Mouse (Mus musculus) urinary bladder, postnatal 25 days (tissue): ENCODE measurements at regions not wholly inside any gene's neighbourhood (a gene's known extent, or its start where the extent isn't known, plus 50 kb on each side); places are given as distances from the start of the nearest gene placed in this dataset.

ENCODE experiments used
- DNase-seq: peaks from one replicate; pipeline ENCODE4 v3.0.0; 2022; ENCODE audit warnings: low spot score

DNA sequence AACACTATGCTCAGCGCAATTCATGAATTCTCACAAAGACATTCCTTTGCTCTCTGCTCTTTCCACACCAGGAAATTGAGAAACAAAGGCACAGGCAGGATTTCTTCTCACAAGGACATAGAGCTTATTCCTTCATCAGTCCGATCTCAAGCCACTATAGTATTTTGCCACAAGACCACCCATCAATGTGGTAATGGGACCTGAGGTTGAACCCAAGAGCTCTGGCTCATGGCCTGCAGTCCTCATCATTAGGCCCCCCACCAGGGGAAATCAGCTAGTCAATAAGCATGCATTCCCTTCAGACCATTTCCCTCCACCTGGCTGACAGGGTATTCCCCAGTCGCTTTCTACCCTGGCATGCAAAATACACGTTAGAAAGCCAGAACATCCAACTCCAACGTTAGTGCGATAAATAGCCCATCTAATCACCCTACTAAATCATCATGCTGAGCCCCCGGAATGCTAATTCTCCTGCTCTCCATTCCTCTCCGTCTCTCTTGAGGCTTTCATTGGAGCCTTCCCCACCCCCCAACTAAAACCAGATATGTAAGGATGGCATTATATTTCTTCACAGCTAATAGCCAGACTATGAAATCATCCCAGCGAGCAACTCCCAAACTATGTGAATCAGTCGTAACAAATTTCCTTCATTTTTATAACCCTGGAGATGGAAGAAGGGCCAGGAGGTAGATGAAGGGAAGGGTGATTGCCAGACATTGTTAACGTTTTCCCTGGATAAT lies 586.2 kb downstream of the Ets1 start:
- DNase-seq: no peak

DNA sequence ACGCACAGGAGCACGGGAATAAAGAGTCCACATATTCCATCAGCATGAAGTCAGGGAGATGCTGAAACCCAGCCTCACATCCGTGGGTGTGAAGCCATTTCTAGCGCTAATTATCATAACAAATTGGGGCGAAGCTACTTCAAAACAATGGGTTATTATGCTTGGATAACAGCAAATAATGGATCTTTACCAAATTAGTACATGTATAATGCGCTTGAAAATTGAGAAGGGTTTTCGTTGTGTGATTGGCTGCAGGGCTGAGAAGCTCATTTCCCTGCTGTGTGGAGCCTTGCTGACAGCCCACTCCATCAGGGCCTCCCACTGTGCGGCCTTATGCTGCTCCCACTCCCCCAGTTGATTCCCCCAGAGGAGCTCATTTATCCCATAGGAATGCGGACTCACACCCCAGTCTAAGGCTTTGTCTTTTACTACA lies 597.7 kb downstream of the Ets1 start:
- DNase-seq: no peak

DNA sequence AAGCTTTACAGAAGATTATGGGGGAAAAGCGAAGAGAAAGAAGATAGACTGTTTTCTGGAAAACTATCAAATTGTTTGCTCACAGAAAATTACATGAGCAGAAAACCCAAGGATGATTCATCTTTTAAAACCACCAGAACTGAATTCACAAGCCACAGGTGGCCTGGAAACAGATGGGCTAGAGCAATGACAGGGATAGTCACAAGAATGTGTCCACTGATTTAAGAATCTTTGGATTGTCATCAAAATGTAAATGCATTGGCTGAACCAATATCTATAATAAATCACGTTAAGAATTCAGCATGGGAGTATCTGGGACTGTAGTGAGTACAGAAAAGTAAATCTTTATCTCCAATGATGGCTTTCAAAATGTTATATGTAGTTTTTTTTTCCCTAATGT lies 602.2 kb downstream of the Ets1 start:
- no peak for DNase-seq

DNA sequence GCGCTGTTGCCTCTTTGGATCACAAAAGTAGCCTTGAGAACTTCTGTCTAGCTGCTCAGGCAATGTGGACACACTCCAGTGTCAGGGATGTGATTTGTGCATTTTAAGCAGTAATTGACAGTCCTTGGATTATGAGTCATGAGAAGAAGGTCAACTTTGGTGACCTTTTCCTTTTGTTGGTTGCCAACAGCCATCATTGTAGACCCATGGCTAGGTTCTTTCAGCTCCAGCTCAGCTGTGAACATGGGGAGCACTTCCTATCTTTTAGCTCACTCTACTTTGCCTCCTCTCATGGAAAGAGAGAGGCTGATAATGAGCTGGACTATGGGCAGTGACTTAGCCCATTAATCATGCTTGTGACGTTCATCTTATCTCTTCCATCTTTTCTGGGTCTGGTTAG lies 602.8 kb downstream of the Ets1 start:
- DNase-seq: no peak

DNA sequence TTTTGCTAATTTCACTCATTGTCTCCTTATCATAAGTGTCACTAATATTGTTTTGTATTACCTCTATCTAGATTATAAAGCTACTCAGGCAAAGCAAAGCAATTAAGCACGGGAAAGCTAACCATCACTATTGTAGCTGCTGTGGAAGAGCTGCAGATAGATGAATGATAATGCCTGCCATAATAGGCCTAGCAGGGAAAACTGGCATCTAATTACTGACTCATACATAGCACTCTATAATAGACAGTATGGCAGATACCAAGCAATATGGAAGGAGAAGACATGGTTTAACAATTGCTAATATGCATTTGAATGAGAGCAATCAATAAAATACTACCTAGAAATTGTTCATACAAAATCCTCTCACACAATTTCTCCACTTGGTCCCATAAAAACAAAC lies 604.5 kb downstream of the Ets1 start:
- no peak for DNase-seq

DNA sequence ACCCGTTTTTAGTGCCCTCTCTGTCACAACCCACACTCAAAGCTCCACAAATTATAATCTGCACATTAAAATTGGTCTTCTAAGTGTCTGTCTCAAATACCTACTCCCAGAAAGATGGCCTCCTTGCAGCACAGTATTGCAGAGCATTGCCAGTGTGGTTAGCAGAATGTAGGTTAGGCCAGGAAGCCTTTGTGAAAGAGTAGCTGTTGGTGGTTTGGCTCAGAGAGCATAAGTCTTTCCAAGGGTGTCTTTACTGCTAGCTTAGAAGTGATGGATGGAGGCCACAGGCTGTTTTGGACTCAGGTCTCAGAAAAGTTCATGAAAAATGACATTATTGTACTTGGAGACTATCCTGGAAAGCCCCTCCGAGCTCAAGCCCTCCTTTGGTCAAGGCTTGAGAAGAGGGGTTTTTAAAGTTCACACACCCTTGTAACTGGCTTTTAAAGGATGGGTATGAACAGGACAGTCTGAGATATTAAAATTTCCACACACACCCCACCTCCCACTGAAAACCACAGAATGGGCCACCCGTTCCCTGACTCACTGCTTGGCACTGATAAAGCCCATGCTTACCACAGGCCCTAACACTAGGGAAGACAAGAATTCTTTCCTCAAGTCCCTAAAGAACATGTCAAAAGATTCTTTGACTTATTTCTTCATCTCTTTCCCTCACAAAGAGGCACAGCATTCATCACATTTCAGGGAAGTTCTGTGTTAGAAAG lies 605.1 kb downstream of the Ets1 start:
- no peak for DNase-seq

DNA sequence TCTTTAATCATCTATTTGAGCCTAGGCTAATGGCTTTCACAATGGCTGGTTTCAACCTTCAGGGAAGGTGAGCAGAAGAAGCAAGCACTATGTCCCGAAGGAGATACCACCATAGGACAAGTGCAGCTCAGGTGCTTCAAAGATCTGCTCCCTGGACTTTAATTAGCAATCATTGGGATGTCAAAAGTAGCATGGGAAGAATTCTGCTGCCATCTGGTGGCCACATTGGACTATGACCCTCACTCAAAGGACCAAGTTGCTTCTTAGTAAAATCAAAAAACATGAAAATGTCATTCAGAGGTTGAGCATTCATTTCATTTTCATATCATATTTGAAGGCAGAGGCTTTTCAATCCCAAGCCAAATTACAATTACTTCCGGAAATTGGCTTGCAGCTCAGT lies 610.9 kb downstream of the Ets1 start:
- peak; percentile 43 for DNase-seq

DNA sequence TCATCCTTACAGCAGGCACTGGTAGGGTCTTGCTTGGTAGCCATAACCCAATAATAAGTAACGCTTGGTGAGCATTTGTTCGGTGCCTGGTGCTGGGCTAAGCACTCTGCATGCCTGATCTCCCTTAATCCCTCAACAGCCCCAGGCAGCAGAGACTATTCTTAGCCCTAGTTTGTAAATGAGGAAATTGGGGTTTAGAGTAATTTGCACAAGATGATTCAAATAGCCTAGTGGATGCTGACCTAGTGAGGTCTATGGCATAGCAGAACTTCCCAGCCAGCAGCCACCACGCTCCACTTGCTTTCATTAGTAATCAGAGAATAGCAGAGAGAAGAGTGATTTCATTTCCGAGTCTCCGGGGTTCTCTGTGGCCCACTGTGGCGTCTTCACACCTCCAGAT lies 622.2 kb downstream of the Ets1 start:
- no peak for DNase-seq

DNA sequence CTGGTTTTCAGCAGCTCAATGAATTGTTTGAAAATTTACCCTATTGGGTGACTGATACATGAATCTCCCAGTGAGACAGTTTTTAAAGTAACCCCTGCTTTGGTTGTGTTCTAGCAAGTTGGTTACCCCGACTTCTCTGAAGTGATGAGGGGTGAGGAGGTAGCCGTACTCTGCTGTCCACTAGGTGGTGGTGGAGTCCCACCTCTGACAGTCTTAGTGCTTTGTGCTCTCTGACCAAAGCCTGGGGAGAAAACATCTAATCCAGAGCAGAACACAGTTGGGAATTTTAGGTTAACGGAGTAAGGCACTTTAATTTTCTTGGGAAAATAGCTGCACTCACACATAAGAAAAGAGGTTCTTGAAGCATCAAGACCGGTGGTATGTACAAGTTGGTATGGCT lies 624.1 kb downstream of the Ets1 start:
- DNase-seq: peak; percentile 4

DNA sequence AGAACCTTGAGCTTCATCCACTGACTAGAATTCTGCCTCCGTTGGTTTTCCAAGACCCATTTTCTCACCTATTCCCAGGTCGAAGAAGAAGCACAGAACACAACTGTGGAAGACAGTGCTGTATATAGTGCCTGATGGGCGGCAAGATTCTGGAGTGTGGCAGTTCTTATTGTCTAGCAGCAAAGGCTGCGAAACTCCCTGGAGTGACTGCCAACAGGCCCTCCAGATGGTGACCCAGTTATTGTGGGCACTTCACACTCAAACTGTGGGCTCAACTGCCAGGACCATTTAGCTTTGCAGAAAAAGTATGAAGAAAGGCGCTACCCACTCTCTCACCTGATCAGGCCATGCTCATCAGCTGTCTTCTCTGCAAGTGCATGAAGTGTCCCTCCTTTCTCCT lies 653.4 kb downstream of the Ets1 start:
- DNase-seq: no peak

DNA sequence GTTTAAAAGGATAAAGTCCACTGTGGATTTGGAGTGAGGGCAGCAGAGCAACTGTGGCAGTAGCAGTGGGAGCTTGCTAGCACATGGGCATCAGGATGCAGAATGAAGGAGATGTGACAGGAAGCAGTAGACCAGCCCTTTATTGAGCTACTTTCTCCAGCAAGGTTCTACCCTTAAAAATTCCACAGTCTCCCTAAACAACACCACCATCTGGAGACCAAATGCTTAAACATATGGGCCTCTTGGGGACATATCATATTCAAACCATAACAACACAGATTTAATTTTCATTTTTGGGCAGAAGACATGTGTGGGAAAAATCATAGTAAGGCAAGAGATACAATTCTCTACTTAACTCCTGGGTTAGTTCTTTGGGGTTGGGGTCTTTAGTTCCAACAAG lies 656.1 kb downstream of the Ets1 start:
- DNase-seq: no peak

DNA sequence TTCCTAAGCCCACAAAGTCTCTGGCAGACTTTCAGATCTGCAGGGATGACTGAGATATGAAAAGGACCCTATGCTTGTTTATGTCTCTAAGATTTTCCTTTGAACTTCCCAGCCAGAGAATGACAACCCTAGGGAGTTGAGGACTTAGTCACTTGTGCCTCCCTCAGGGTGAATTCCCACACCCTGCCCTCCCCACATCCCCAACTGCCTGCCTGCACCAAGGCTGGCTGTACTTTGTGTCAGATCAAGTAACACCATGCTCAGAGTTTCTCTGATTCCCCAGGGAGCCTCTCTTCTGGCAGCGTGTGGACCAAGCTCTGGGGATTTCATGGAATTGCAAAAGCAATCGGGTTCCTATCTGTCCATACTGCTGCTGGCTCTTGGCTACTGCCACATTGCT lies 659.9 kb downstream of the Ets1 start:
- no peak for DNase-seq

DNA sequence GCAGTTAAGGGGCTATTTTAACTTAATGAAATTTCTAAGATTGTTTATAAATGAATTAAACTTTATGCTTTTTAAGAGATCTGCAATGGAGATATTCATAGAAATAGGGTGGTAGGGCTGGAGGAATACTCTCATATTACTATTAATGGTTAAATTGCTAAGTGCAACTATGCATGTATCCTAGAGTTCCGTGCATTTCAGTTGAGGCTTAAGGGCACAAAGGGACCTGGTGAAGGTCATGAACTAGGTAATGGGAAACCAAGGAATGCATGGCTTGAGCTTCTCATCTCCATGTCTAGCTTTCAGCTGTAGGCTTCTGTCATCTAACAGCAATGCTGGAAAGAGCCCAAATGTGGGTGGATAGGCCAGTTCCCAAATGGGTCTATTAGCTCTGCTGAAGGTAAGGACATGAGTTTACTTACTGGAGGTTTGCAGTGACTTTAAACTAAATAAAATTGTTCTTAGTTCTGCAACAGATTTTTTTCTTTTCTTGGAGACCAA lies 683.6 kb downstream of the Ets1 start:
- DNase-seq: no peak

DNA sequence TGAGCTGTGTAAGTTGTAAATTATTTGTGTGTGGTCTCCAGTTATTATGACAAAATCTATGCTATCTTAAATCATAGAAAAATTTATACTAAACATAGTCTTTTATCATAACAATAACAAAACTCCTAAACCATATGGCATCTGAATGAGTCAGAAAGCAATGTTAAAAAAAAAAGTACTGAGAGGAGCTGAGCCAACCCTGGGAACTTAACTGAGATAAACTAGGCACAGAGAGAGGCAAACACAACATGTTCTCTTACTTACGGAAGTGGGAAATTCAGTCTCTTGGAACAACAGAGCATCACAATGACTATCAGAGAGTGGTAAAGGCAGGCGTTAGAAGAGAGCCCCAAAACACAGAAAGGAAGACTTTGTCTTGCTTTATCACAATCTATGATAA lies 691.7 kb downstream of the Ets1 start:
- DNase-seq: no peak

DNA sequence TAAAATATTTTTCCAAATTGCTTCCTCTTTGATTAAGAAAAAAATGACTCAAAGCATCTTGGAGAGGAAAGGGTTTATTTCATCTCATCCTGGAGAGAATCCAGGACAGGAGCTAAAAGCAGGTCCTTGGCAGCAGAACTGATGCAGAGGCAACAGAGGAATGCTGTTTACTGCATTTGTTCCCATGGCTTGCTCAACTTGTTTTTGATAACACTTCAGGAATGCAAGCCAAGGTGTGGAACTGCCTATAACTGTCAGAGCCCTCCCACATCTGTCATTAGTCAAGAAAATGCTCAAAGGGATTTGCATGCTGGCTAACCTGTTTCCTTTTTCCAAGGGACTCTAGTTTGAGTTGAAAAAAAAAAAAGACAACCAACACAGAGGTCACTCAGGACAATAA lies 714.2 kb downstream of the Ets1 start:
- no peak for DNase-seq

DNA sequence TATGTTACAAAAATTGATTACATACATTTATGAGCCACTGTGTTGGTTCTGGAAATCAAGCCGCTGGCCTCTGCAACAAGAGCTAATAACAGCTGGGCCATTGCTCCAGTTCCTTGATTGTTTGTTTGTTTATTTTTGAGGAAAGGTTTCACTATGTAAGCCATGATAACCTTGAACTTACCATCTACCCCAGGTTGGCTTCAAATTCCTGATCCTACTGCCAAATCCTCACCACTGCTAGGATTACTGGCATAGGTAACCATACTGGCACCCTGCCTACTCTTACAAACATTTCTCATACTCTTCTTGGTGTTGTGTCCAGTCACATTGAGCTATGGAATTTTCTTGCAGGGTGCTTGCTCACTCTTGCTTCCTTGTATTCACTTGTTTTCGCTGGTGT lies 720.6 kb downstream of the Ets1 start:
- no peak for DNase-seq

DNA sequence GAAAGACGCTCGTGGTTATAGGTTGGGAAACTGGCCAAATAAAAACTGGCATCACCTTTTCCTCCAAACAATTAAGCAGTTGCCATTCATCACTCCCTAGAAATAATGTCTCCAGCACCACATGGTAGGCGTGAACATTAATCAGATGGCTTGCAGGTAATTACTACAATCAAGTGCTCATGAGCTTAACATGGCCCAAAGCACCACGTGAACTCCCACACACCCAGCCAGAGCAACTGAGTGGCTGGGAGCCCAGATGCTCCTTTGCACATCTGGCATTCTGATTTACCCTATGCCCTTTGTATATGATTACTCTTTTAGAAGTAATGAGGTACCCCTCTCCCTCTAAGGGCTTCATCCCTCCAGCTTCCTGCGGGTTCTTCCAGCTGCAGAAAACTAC lies 724.9 kb downstream of the Ets1 start:
- DNase-seq: no peak

DNA sequence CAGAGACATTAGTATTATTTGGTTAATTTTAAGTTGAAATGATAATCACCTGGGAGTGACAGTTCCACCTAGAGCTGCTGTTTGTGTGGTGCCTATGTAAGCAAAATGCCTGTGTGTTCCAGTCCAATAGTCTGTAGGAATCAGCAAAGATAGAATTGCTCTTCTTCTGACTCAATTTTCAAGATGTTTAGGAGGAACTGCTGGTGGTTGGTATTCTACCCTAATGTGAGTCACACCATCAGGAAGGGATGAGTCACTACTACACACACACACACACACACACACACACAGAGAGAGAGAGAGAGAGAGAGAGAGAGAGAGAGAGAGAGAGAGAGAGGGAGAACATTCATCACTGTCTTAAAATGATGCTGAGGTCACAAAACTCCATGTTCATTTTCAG lies 753.1 kb downstream of the Ets1 start:
- no peak for DNase-seq

DNA sequence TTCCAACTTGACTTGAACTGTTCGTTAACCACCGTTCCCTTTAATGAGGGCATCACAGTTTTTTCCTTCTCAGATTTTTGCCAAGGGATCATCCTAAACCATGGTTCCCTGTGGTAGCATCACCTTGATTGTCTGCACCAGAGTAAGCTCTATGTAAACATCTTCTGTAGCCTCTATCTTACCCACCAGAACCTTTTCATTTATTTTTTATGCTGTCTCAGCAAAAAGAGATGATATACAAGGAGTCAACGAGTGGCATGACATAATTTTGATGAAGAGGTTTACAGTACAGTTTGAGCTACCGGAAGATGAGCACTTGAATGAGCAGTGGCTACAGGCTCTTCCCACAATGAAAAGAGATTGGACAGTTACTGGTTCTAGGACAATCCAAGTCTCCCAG lies 768.7 kb downstream of the Ets1 start:
- DNase-seq: no peak

DNA sequence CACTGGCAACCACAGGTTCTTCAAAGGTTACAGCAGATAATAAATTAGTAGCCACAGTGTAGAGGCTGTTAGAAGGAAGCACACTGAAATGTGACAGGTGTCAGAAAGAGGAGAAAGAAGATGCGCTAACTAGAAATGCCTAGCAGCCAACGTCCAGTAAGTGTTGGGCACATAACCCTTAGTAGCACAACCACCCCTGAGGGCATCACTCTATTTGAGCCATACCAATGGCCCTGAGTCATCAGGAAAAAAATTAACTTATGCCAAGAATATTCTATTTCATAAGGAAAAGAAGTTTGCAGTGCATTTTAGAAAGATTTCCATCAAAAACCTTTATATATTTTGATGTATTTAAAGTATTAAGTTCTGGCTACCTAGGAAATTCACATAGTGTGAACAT lies 771.5 kb downstream of the Ets1 start:
- no peak for DNase-seq

DNA sequence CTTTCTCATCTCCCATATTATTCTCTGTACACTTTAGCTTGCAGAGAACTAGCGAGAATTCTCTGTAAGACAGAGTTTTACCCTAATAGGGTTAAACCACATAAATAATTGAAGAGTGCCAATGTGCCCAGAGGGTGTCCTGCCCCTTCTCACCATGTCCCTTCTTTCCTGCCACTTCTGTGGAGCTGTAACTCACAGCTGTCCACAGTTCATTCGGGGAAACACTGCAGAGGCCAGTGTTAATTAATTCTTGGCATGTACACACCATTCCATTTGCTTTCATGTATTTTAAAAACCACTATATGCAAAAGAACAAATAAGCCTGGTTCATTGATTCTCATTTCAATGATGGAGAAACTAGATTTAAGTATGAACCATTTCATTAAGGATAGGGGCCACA lies 787.8 kb downstream of the Ets1 start:
- no peak for DNase-seq

DNA sequence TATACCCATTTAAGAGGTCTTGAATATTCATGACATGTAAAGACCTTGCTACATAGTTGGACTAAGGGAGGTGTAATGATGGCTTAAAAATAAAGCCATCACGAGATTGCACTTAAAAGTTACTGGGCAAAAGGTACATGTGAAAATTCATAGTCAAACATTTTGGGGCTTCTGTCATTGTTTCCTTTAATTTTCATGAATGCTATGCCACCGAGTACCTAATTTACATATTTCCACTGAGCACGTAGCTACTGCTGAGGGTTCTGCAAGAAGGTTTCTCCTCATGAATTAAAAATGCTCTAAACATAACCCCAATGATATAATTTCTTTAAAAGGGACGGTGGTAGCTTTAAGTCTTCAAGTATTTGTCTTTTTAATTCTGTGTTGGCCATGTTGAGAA lies 800.4 kb downstream of the Ets1 start:
- no peak for DNase-seq

DNA sequence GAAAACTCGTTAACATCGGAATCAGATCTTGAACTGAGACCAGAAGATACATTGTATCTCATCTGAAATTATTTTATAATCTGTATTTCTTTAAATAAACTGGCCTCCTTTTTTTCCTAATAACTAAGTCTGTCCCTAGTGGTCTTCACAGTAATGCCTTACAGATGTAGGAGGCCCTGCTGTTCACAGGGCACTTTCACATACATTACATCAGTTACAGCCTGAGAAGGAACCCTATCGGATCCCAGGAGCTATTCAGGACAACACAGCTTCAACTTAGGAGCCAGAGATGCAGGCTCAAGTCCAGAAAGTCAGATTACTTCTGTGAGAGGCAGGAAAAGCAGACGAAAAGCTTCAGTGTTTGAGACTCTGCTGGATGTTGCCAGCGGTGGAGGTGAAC lies 806.2 kb downstream of the Ets1 start:
- DNase-seq: no peak

DNA sequence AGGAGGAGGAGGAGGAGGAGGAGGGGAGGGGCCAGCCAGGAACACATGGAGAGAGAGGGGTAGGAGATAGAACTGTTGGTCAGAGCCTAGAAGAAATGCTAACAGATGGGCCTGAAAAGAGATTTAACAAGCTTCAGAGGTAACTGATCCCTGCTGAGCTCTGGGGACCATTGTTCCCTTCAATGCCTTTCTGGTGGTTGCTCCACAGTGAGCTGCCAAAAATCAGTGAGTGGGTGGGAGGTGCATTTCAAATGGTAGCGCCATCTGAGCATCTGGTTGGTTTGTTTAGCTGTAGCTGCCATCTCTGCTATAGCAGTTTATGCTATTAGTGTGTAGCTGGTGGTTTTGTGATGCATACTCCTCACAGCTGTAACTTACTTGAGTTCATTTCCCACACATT lies 809.9 kb downstream of the Ets1 start:
- DNase-seq: no peak
